Mouse (Mus musculus) hindbrain, embryonic 11.5 days (tissue): ENCODE measurements around the gene Cd59b. TPM values are rescaled to one million over a fixed set of nuclear protein-coding genes. Genes with fewer than 3 reads are reported as not detected.

Experiments
- ATAC-seq: fragments of 200-750 bp; cut with Nextera tagmentation; 2 replicates; pipeline ENCODE4 v1.8.0; 2017; ENCODE audit warnings: mild to moderate bottlenecking, moderate TSS enrichment, moderate library complexity; ENCODE audit not compliant: low FRiP score
- DNase-seq: peaks from one replicate; pipeline ENCODE4 v3.0.0-alpha.2; 2015; ENCODE audit warnings: low spot score
- H3K27ac ChIP-seq: fragments of 300-500 bp; sonication (generic); 2 replicates; pipeline ENCODE4 v1.5.1; 2014; ENCODE audit warnings: mild to moderate bottlenecking, low read depth, low read length
- H3K27me3 ChIP-seq: fragments of 300-500 bp; sonication (generic); 2 replicates; pipeline ENCODE4 v1.6.1; 2014; ENCODE audit warnings: mild to moderate bottlenecking, low read length, moderate library complexity, mixed read lengths; ENCODE audit not compliant: control insufficient read depth, insufficient read depth
- H3K36me3 ChIP-seq: fragments of 300-500 bp; sonication (generic); 2 replicates; pipeline ENCODE4 v1.6.1; 2014; ENCODE audit warnings: mild to moderate bottlenecking, low read length, moderate library complexity, mixed read lengths; ENCODE audit not compliant: control insufficient read depth, insufficient read depth
- H3K4me1 ChIP-seq: fragments of 300-500 bp; sonication (generic); replicated peaks from 2 replicates; pipeline ENCODE4 v1.6.1; 2014; ENCODE audit warnings: low read length, mixed read lengths; ENCODE audit not compliant: control insufficient read depth, insufficient read depth
- H3K4me2 ChIP-seq: fragments of 300-500 bp; sonication (generic); replicated peaks from 2 replicates; pipeline ENCODE4 v1.6.1; 2014; ENCODE audit warnings: mild to moderate bottlenecking, low read depth, low read length
- H3K4me3 ChIP-seq: fragments of 300-500 bp; sonication (generic); 2 replicates; pipeline ENCODE4 v1.5.1; 2014; ENCODE audit warnings: low read depth, low read length
- H3K9ac ChIP-seq: fragments of 300-500 bp; sonication (generic); 2 replicates; pipeline ENCODE4 v1.6.1; 2014; ENCODE audit warnings: low read depth, low read length
- H3K9me3 ChIP-seq: fragments of 300-500 bp; sonication (generic); 2 replicates; pipeline ENCODE4 v1.6.1; 2016; ENCODE audit warnings: low read length; ENCODE audit not compliant: control insufficient read depth
- WGBS: fragments of 180-500 bp; shearing (Covaris S2); extraction: QIAGEN DNeasy Blood & Tissue Kit; methylation state at CpG from one replicate; pipeline ENCODE4 v1.1.7; 2014; 5-methylcytosine and 5-hydroxymethylcytosine counted together
- polyA plus RNA-seq: library from polyadenylated mRNA; unstranded; fragments of >200 nt; fragmentation: Nextera tagmentation; extraction: Ambion mirVana; gene quantifications from 2 replicates; pipeline ENCODE4 v1.2.1, GENCODE M21; 2014

Cd59b gene
- 4.3 and 4.8 TPM in 2 replicates for polyA plus RNA-seq

DNA sequence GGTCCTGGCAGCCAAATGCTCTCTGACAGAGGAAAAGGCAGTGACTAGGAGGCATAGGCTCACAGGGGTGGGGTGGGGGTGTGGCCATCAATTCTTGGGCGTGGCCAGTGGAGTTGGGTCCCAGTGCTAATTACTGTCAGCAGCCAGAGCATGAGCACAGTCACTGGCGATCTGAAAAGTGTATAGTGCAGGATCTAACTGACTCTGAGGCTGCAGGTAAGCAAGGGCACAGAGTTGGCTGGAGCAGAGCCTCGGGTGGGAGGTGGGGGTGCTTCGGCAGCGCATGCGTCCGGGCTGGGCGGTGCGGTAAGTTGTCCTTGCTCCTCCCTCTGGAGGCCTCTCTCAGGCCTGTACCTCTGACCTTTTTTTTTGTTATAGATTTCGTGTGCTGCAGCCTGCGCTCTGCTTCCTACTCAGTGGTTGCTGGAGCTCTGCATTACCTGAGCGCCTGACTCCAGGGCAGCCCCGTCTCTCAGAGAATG is at the start of gene Cd59b:
Cd59b (plus strand) TSS at position 146 of the 482 bp plus-strand sequence.
- peak within 1 kb of the TSS; percentile 48 for H3K4me2 ChIP-seq
- no peak within 1 kb of the TSS for H3K27ac ChIP-seq
- no peaks in the 10 kb centered on the region for H3K9me3 ChIP-seq
- peak; percentile 87 for ATAC-seq
- H3K27me3 ChIP-seq: no peaks in the 10 kb centered on the region
- peak within 1 kb of the TSS; percentile 33 for H3K4me3 ChIP-seq
- no peaks in the 10 kb centered on the region for H3K4me1 ChIP-seq
- DNase-seq: peak; percentile 73
- H3K9ac ChIP-seq: no peak within 1 kb of the TSS
- 4% methylated on average over 13 of the region's 13 CpGs for WGBS
- no peaks in the 10 kb centered on the region for H3K36me3 ChIP-seq

DNA sequence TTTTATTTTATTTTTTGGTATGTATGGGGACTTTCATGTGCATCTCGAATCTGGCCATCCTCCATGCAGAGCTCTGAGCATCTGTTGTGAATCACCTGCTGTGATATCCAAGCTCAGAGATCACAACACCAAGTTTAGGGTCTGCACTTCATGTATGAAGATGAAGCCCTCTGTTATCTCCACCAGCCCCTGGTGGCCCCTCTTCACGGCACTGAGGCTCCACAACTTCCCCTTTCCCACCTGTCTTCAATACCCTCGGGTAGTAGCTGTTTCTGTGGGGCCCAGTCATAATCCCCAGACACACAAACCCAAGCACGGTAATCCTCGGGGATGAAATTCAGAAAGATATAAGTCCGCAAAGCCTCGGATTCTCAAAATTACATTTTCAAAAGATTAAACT is 46.6 kb upstream of the Cd59b start:
- ATAC-seq (no peak), DNase-seq (no peak)
- no peak overlapping the region for H3K4me3 ChIP-seq
- H3K4me2 ChIP-seq: no peak overlapping the region
- no peaks in the 10 kb centered on the region for H3K36me3 ChIP-seq
- no peak overlapping the region for H3K9ac ChIP-seq
- H3K4me1 ChIP-seq: no peaks in the 10 kb centered on the region
- H3K9me3 ChIP-seq: no peaks in the 10 kb centered on the region
- WGBS: 94% methylated on average over 7 of the region's 7 CpGs
- H3K27me3 ChIP-seq: no peaks in the 10 kb centered on the region
- no peak overlapping the region for H3K27ac ChIP-seq

DNA sequence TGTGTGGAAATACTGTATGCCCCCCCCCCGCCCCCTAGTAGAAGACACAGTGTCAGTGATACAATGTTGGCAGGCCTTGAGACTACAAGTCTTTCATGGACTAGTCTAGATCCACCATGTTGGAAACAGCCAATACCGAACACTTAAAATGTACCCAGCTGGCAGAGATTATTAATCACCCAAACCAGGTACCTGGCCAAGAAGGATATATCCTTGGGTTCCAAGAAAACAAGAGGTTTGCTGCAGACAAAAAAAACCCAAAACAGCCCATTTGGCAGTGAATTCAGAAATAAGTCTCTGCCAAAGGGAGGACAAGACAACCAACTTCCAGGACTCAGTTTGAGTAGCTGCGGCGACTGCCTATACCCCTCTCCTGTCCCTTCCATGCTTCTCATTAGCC is 45.0 kb upstream of the Cd59b start:
- no peaks in the 10 kb centered on the region for H3K4me1 ChIP-seq
- ATAC-seq: no peak
- no peak overlapping the region for H3K27ac ChIP-seq
- no peak overlapping the region for H3K4me2 ChIP-seq
- WGBS: 90% methylated on average over 4 of the region's 4 CpGs
- no peaks in the 10 kb centered on the region for H3K9me3 ChIP-seq
- no peak for DNase-seq
- H3K9ac ChIP-seq: no peak overlapping the region
- no peaks in the 10 kb centered on the region for H3K36me3 ChIP-seq
- no peaks in the 10 kb centered on the region for H3K27me3 ChIP-seq
- H3K4me3 ChIP-seq: no peak overlapping the region

DNA sequence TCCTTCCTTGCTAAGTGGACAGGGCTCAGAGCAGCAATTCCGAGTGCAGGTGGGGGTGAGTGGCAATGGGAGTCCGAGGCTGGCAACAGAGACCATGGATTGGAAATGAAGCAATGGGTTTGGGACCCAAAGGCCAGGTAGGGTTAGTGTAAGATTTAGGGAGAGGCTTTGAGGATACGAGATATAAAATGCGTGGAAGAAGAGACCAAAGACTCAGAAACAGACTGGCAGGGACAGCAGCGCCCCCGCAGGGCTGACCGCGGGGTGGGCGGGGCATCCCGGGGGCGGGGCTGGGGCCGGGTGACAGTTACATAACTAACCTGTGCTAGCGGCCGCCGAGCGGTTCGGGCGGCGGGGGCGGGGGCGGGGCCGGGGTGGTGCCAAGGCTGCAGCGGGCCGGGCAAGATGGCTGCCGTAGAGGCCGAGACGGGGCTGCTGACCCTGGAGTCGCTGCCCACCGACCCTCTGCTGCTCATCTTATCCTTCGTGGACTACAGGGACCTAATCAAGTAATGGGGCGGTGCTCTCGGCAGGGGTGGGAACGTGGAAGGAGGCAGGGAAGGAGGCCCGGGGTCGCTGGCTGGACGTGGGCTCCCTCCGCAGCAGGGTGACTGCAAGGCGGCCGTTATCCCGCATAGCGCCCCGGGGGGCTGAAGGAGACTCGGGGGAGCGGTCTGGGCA is 42.1 kb upstream of the Cd59b start, which contains the start of gene Fbxo3:
Fbxo3 (plus strand) TSS at position 264 of the 681 bp plus-strand sequence.
- Histone ChIP-seq H3K27ac (no peak within 1 kb of the TSS; the same call in 1 of the 2 replicates), H3K4me1 (no peaks in the 10 kb centered on the region), H3K27me3 (no peaks in the 10 kb centered on the region), H3K4me2 (peak within 1 kb of the TSS; percentile 82), H3K9ac (peak within 1 kb of the TSS; percentile 94), H3K36me3 (no peaks in the 10 kb centered on the region), H3K9me3 (no peaks in the 10 kb centered on the region), H3K4me3 (peak within 1 kb of the TSS; percentile 59)
- WGBS: under 1% methylated on average over 27 of the region's 44 CpGs
- ATAC-seq (peak; percentile 96), DNase-seq (peak; percentile 80)

DNA sequence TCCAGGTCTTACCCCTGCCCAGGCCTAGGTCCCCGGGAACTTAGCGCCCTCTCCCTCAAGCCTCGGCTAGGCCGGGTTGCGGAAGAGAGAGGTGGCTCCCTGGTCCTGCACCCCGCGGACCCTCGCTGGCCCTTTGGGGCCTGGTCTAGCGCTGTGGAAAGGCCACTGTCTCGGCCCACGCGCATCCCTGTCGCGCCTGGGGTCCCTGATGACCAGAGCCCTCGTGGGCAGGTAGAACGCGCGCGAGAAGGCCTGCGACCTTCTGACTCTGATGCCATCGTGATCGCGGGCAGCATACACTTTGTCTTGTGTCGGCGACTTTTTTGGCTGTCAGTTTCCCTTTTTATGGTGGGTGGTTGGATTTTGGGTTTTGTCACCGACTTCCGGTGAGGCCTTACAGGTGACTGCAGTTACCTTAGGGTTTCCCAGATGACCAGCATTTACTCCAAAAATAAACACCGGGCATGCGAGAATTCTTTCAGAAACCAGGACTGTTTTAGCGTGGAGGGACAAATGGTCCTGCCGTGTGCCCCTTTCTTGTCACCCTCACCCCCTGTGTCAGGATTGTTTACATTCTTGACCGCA is 41.4 kb upstream of the Cd59b start, which contains the start of gene 4931422A03Rik:
4931422A03Rik (minus strand) TSS at position 223 of the 585 bp plus-strand sequence.
- Histone ChIP-seq H3K9me3 (no peaks in the 10 kb centered on the region), H3K4me2 (peak within 1 kb of the TSS; percentile 82), H3K4me3 (peak within 1 kb of the TSS; percentile 59), H3K27me3 (no peaks in the 10 kb centered on the region), H3K9ac (peak within 1 kb of the TSS; percentile 94), H3K27ac (no peak within 1 kb of the TSS; the same call in 1 of the 2 replicates), H3K4me1 (no peaks in the 10 kb centered on the region), H3K36me3 (no peaks in the 10 kb centered on the region)
- 1% methylated on average over 32 of the region's 32 CpGs for WGBS
- DNase-seq: no peak
- peak; percentile 77 for ATAC-seq

DNA sequence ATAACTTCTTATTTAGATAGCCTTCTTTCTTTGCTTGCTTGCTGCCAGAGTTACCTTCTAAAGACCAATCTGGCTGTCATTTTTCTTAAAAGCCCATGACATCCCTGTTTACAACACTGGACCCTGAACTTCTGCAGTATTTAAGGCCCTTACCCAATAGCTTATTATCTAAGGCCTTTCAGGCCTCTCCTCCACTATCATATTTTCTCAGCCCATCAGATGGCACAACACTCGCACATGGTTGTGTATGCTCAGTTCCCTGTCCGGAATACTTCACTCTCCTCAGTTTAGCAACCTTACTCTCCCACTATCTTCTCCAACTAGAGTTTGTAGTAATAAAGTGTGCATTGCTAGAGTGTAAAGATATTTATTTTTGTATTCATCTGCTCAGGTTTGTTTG is 40.6 kb upstream of the Cd59b start:
- DNase-seq: no peak
- Histone ChIP-seq H3K27me3 (no peaks in the 10 kb centered on the region), H3K9ac (no peak overlapping the region), H3K4me2 (0 out of 2 replicates have a peak overlapping the region, but pooled peaks have one; percentile 82), H3K4me1 (no peaks in the 10 kb centered on the region), H3K4me3 (no peak overlapping the region), H3K27ac (no peak overlapping the region), H3K9me3 (no peaks in the 10 kb centered on the region), H3K36me3 (no peaks in the 10 kb centered on the region)
- WGBS: 84% methylated on average over 2 of the region's 2 CpGs
- ATAC-seq: no peak

DNA sequence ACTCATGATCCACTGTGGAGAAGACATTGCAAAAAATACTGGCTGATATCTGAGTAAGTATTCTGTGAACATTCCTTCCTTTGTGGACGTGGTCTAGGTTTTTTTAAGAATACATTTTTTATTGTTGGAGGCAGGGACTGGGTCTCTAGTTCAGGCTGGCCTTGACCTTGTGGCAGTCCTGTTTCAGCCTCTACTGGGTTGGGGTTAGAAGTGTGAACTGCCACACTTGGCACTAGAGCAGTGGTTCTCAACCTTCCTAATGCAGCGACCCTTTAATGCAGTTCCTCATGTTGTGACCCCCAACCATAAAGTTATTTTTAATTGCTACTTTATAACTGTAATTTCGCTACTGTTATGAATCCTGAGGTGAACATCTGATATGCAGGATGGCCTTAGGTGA is 39.3 kb upstream of the Cd59b start:
- ATAC-seq (no peak), DNase-seq (no peak)
- 89% methylated on average over 3 of the region's 3 CpGs for WGBS
- Histone ChIP-seq H3K27me3 (no peaks in the 10 kb centered on the region), H3K4me2 (no peak overlapping the region), H3K4me3 (no peak overlapping the region), H3K36me3 (no peaks in the 10 kb centered on the region), H3K27ac (no peak overlapping the region), H3K9me3 (no peaks in the 10 kb centered on the region), H3K9ac (no peak overlapping the region), H3K4me1 (no peaks in the 10 kb centered on the region)

DNA sequence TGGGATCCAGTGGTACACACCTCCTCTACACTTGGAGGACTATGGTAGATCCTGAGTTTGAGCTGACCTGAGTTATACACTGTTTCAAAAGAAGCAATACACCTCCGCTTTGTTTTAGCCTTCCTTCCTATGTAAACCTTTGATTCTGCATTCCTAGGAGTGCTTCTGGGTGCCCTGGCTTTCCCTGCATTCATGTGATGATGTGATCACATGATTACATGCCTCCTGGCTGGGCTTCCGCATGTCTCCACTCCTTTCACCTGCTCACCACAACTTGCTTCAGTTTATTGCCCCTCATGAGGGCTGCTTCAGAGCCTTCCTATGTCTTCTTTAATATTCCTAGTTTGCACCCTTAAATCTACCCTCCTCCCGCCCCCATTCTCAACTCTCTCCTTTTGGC is 37.6 kb upstream of the Cd59b start:
- Histone ChIP-seq H3K9ac (no peak overlapping the region), H3K4me3 (no peak overlapping the region), H3K27ac (no peak overlapping the region), H3K36me3 (no peaks in the 10 kb centered on the region; the same call in 1 of the 2 replicates), H3K4me2 (no peak overlapping the region), H3K4me1 (no peaks in the 10 kb centered on the region), H3K27me3 (no peaks in the 10 kb centered on the region), H3K9me3 (no peaks in the 10 kb centered on the region)
- no peak for ATAC-seq
- 91% methylated on average over 3 of the region's 3 CpGs for WGBS
- DNase-seq: no peak
